Mouse (Mus musculus) intestine, embryonic 14.5 days (tissue): ENCODE measurements around the gene Mob3a. TPM values are rescaled to one million over a fixed set of nuclear protein-coding genes. Genes with fewer than 3 reads are reported as not detected.

Experiments
- ATAC-seq: fragments of 200-750 bp; cut with Nextera tagmentation; replicated peaks from 2 replicates; pipeline ENCODE4 v1.8.0; 2017; ENCODE audit warnings: low read depth, moderate number of reproducible peaks, moderate TSS enrichment, moderate library complexity; ENCODE audit not compliant: low FRiP score, low TSS enrichment
- DNase-seq: peaks from one replicate; pipeline ENCODE4 v3.0.0-alpha.2; 2018; ENCODE audit warnings: low spot score
- H3K27ac ChIP-seq: fragments of 300-500 bp; sonication (generic); 2 replicates; pipeline ENCODE4 v1.5.1; 2014; ENCODE audit warnings: low read depth, mild to moderate bottlenecking, control low read depth
- H3K27me3 ChIP-seq: fragments of 300-500 bp; sonication (generic); replicated peaks from 2 replicates; pipeline ENCODE4 v1.6.1; 2014; ENCODE audit warnings: low read length, control low read depth; ENCODE audit not compliant: control insufficient read depth, insufficient read depth
- H3K36me3 ChIP-seq: fragments of 300-500 bp; sonication (generic); 2 replicates; pipeline ENCODE4 v1.6.1; 2014; ENCODE audit warnings: low read length, control low read depth; ENCODE audit not compliant: control insufficient read depth, insufficient read depth
- H3K4me1 ChIP-seq: fragments of 300-500 bp; sonication (generic); replicated peaks from 2 replicates; pipeline ENCODE4 v1.6.1; 2014; ENCODE audit warnings: low read length, control low read depth, mixed read lengths; ENCODE audit not compliant: control insufficient read depth, insufficient read depth
- H3K4me2 ChIP-seq: fragments of 300-500 bp; sonication (generic); 2 replicates; pipeline ENCODE4 v1.6.1; 2014; ENCODE audit warnings: low read length
- H3K4me3 ChIP-seq: fragments of 300-500 bp; sonication (generic); 2 replicates; pipeline ENCODE4 v1.5.1; 2014; ENCODE audit warnings: low read depth, low read length, control low read depth, mixed read lengths
- H3K9ac ChIP-seq: fragments of 300-500 bp; sonication (generic); 2 replicates; pipeline ENCODE4 v1.6.1; 2014; ENCODE audit warnings: mild to moderate bottlenecking, low read length
- H3K9me3 ChIP-seq: fragments of 300-500 bp; sonication (generic); 2 replicates; pipeline ENCODE4 v1.6.1; 2016; ENCODE audit warnings: low read length, control low read depth; ENCODE audit not compliant: control insufficient read depth
- WGBS: fragments of 180-500 bp; shearing (Covaris S2); extraction: QIAGEN DNeasy Blood & Tissue Kit; methylation state at CpG from one replicate; pipeline ENCODE4 v1.1.7; 2014; 5-methylcytosine and 5-hydroxymethylcytosine counted together
- polyA plus RNA-seq: library from polyadenylated mRNA; unstranded; fragments of >200 nt; fragmentation: Nextera tagmentation; extraction: Ambion mirVana; gene quantifications from 2 replicates; pipeline ENCODE4 v1.2.1, GENCODE M21; 2014

The Mob3a gene
- polyA plus RNA-seq, 1 experiment from 2014 or later, result 38.6 TPM

GRCm38 (mm10) chr10:80695801-80696501 is 5.8 kb downstream of the Mob3a start:
- WGBS, result 71% methylated on average over 10 of the region's 10 CpGs
- DNase-seq, result no peak
- Histone ChIP-seq H3K4me1 (peaks cover 12% of the 10 kb centered on the region), H3K27me3 (no peaks in the 10 kb centered on the region), H3K4me3 (no peak overlapping the region), H3K4me2 (no peak overlapping the region), H3K9me3 (no peaks in the 10 kb centered on the region), H3K27ac (0 out of 2 replicates have a peak overlapping the region, but pooled peaks have one; percentile 38), H3K36me3 (peaks cover 17% of the 10 kb centered on the region), H3K9ac (0 out of 2 replicates have a peak overlapping the region, but pooled peaks have one; percentile 5)
- no peak for ATAC-seq

- H3K27me3 ChIP-seq, result no peaks in the 10 kb centered on the region
- ATAC-seq (no peak), DNase-seq (no peak)
- WGBS, result 59% methylated on average over 2 of the region's 2 CpGs
- H3K4me2 ChIP-seq, result no peak overlapping the region
- H3K36me3 ChIP-seq, result peaks cover 25% of the 10 kb centered on the region
- H3K9me3 ChIP-seq, result no peaks in the 10 kb centered on the region
- no peak overlapping the region for H3K27ac ChIP-seq
- no peak overlapping the region for H3K9ac ChIP-seq
- H3K4me3 ChIP-seq, result no peak overlapping the region
- peaks cover 5% of the 10 kb centered on the region; the same call in 1 of the 2 replicates for H3K4me1 ChIP-seq
Measured at GRCm38 (mm10) chr10:80695186-80695585, 6.6 kb downstream of the Mob3a start.

- no peak overlapping the region for H3K9ac ChIP-seq
- ATAC-seq (no peak), DNase-seq (no peak)
- no peak overlapping the region for H3K4me3 ChIP-seq
- no peaks in the 10 kb centered on the region for H3K9me3 ChIP-seq
- H3K27ac ChIP-seq, result no peak overlapping the region
- H3K4me2 ChIP-seq, result no peak overlapping the region
- 88% methylated on average over 13 of the region's 13 CpGs for WGBS
- no peaks in the 10 kb centered on the region for H3K27me3 ChIP-seq
- H3K4me1 ChIP-seq, result no peaks in the 10 kb centered on the region
- H3K36me3 ChIP-seq, result peaks cover 33% of the 10 kb centered on the region
Measured at GRCm38 (mm10) chr10:80694159-80694938, 7.4 kb downstream of the Mob3a start.

- H3K9me3 ChIP-seq, result no peaks in the 10 kb centered on the region
- peaks cover 40% of the 10 kb centered on the region for H3K36me3 ChIP-seq
- no peak for ATAC-seq
- H3K4me3 ChIP-seq, result no peak overlapping the region
- no peaks in the 10 kb centered on the region for H3K4me1 ChIP-seq
- DNase-seq, result no peak
- H3K27ac ChIP-seq, result no peak overlapping the region
- 93% methylated on average over 12 of the region's 12 CpGs for WGBS
- no peak overlapping the region for H3K9ac ChIP-seq
- no peaks in the 10 kb centered on the region for H3K27me3 ChIP-seq
- H3K4me2 ChIP-seq, result no peak overlapping the region
Measured at GRCm38 (mm10) chr10:80693401-80694045, 8.3 kb downstream of the Mob3a start.

- H3K4me3 ChIP-seq, result no peak overlapping the region
- no peak overlapping the region for H3K27ac ChIP-seq
- H3K4me2 ChIP-seq, result no peak overlapping the region
- H3K9me3 ChIP-seq, result no peaks in the 10 kb centered on the region
- DNase-seq, result no peak
- 81% methylated on average over 14 of the region's 14 CpGs for WGBS
- no peaks in the 10 kb centered on the region for H3K4me1 ChIP-seq
- H3K27me3 ChIP-seq, result no peaks in the 10 kb centered on the region
- ATAC-seq, result no peak
- peaks cover 42% of the 10 kb centered on the region for H3K36me3 ChIP-seq
- no peak overlapping the region for H3K9ac ChIP-seq
Measured at GRCm38 (mm10) chr10:80692249-80693165, 9.3 kb downstream of the Mob3a start.

GRCm38 (mm10) chr10:80687850-80688249 is 13.9 kb downstream of the Mob3a start:
- DNase-seq, result peak; percentile 74

GRCm38 (mm10) chr10:80686617-80687016 is 15.2 kb downstream of the Mob3a start:
- H3K9me3 ChIP-seq, result no peaks in the 10 kb centered on the region
- ATAC-seq, result no peak
- whole genome bisulfite sequencing, result 94% methylated on average over 3 of the region's 3 CpGs

More at GRCm38 (mm10) chr10:80687850-80688249, 13.9 kb downstream of the Mob3a start:
- H3K4me3 ChIP-seq, result no peak overlapping the region
- H3K27ac ChIP-seq, result no peak overlapping the region
- H3K4me1 ChIP-seq, result no peaks in the 10 kb centered on the region
- WGBS, result 49% methylated on average over 5 of the region's 5 CpGs
- H3K9ac ChIP-seq, result no peak overlapping the region
- peaks cover 55% of the 10 kb centered on the region for H3K36me3 ChIP-seq
- no peaks in the 10 kb centered on the region for H3K9me3 ChIP-seq
- no peak; the same call in 1 of the 2 replicates for ATAC-seq
- H3K27me3 ChIP-seq, result no peaks in the 10 kb centered on the region
- no peak overlapping the region for H3K4me2 ChIP-seq

GRCm38 (mm10) chr10:80684984-80685383 is 16.8 kb downstream of the Mob3a start:
- no peaks in the 10 kb centered on the region for H3K4me1 ChIP-seq
- no peak for ATAC-seq
- no peaks in the 10 kb centered on the region for H3K27me3 ChIP-seq
- no peak overlapping the region for H3K27ac ChIP-seq
- H3K9ac ChIP-seq, result no peak overlapping the region
- peaks cover 40% of the 10 kb centered on the region for H3K36me3 ChIP-seq
- H3K4me2 ChIP-seq, result no peak overlapping the region
- WGBS, result 82% methylated on average over 4 of the region's 4 CpGs
- DNase-seq, result no peak
- no peak overlapping the region for H3K4me3 ChIP-seq
- H3K9me3 ChIP-seq, result no peaks in the 10 kb centered on the region

More at GRCm38 (mm10) chr10:80686617-80687016, 15.2 kb downstream of the Mob3a start:
- Histone ChIP-seq H3K4me1 (no peaks in the 10 kb centered on the region), H3K27ac (no peak overlapping the region), H3K27me3 (no peaks in the 10 kb centered on the region), H3K4me3 (no peak overlapping the region), H3K9ac (no peak overlapping the region), H3K4me2 (no peak overlapping the region), H3K36me3 (peaks cover 54% of the 10 kb centered on the region)
- DNase-seq, result no peak
